Mouse (Mus musculus): ENCODE results near the gene Lce1e. TPM values are rescaled to one million over a fixed set of nuclear protein-coding genes. Genes with fewer than 3 reads are reported as not detected.
"Not testable (repeated sequence)": the region's sequence is repeated elsewhere in the genome, so short reads cannot be mapped to it uniquely, and the experiment has no call there.

The Lce1e gene
- not detected for total RNA-seq (2021)
- long read RNA-seq, experiment 1: 0 reads
- long read RNA-seq, experiment 2: 0 reads

DNA sequence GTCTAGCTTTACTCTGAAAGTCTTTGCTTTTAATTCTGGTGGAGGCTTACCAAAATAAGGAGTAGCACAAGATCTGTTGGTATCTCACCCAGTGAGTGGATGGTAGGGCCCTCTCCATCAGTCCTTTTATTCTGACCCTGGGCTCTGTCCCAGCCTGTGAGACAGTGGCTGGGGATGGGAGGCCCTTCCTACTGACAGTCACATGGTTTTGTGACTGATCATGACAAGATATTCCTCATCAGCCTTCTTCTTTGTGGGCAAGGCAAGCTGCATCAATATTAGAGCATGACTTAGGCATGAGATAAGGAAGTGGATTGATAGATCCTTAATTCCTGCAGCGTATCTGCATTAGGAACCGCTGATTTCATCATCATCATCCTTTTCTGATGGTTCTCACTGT, at the start of gene Lce1e:
Lce1e (minus strand) TSS at position 101 of the 400 bp plus-strand sequence.
- DNase-seq: no peak

DNA sequence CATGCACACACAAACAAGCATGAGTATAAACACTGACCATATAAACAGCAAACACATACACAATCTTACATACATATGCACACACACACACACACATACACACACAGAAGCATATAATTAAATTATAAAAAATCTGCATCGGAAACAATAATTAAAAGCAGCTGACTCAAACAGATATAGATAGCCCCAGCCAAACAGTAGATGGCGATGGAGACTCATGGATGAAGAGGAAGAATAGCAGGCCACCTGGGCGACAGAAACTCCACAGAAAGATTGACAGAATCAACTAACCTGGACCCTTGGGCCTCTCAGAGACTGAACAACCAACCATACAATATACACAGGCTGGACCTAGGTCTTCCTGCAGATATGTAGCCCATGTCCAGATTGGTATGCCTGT, 44.3 kb upstream of the Lce1e start:
- DNase-seq: no peak

DNA sequence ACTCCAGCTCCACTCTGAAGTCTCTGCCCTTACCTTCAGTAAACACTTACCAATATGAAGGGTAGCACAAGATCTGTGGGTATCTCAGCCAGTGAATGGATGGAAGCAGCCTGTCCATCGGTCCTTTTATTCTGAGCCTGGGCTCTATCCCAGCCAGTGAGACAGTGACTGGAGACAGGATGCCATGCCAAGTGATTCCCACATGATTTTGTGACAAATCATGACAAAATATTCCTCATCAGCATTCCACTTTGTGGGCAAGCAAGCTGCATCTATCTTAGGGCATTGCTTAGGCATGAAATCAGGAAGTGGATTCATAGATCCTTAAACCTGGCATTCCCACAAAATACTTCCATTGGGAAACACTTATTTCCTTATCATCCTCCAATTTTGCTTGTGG, 43.4 kb upstream of the Lce1e start, which contains the start of gene Lce1g:
Lce1g (minus strand) TSS at position 101 of the 400 bp plus-strand sequence.
- DNase-seq: no peak

DNA sequence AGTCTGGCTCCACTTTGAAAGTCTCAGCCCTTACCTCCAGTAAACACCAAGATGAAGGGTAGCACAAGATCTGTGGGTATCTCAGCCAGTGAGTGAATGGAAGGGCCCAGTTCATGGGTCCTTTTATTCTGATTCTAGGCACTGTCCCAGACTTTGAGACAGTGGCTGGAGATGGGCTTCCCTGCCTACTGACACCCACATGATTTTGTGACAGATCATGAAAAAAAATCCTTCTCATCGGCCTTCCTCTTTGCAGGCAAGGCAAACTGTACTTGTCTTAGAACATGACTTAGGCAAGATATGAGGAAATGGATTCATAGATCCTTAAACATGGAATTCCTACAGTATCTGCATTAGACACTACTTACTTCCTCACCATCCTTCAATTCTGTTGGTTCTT, 30.1 kb upstream of the Lce1e start, which contains the start of gene Gm38119:
Gm38119 (minus strand) TSS at position 101 of the 400 bp plus-strand sequence.
- no peak for DNase-seq

DNA sequence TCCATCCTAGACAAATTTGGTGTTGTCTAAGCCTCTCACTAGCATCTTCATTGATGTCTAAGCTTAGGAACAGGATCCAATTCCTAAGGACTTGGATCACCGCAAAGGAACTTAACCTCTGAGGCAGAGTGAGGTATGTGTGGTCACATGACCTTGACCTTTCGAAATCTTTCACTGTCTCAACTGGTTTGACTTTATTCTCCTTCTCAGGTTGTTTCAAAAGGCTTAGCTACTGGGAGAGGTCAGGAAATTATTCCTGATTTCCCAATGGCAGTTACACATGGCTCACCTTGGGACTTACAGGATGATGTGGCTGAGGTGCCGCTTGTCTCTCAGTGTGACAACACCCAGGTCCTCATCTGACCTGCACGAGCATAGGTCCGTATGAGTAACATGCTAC, 13.8 kb upstream of the Lce1e start:
- no peak for DNase-seq

DNA sequence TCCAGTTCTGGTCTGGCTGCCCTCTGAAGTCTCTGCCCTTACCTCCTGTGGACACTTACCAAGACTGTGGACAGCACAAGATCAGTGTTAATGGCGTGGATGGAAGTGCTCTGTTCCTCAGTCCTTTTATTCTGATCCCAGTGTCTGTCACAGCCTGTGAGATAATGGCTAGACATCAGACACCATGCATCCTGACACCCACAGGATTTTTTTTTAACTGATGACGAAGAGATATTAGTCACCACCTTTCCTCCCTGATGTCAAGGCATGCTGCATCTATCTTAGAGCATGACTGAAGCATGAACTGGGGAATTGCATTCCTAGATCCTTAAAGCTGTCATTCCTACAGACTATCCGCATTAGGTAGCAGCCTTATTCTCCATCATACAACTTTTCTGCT, 11.4 kb upstream of the Lce1e start, which contains the start of gene Lce1f:
Lce1f (minus strand) TSS at position 101 of the 400 bp plus-strand sequence.
- DNase-seq: no peak

DNA sequence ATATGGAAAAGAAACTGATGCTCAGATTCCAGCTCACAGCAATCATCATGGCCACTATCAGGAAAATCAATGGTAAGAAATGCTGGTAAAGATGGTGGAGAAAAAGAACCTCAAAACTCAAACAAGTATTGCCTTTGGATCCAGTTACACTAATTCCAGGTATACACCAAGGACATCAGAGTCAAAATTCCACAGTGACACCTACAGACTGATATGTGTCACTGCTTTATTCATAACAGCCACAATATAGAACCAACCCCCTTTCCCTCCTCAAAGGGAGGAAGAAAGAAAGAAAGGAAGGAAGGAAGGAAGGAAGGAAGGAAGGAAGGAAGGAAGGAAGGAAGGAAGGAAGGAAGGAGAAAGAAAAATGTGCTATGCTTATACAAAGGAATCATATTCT, 6.2 kb upstream of the Lce1e start:
- DNase-seq: no peak

DNA sequence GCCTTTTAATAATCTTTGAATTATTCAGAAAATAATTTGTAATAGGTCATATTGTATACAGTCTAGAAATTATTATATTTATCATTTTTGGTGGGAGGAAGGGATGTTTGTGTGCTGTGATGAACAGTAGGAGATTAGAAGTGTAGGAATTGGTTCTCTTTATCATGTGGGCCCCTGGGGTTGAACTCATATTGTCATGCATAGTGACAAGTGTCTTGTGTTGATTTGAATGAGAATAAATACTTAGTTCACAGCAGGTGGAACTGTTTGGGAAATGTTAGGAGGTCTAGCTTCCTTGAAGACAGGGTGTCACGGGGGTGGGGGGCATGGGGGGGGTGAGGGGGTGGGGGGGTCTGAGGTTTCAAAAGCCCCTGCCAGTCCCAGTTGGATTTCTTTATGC, 14.3 kb downstream of the Lce1e start:
- DNase-seq: no peak

DNA sequence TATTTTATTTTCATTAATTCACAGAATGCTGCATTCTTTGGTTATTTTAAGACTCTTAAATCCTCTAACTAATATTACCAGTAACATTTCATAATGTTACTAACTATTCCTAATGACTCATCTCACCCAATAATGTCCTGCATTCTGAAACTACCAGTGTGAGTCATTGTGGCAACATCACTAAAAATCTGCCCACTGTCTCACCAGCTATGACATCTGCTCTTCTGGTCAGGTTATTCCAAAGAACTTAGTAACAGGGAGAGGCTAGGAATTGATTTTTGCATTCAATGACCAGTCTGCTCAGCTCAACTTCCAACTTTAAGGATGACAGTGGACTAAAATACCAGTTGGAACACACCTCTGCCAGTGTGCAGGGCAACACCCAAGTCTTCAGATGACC, 17.2 kb downstream of the Lce1e start:
- DNase-seq: no peak

DNA sequence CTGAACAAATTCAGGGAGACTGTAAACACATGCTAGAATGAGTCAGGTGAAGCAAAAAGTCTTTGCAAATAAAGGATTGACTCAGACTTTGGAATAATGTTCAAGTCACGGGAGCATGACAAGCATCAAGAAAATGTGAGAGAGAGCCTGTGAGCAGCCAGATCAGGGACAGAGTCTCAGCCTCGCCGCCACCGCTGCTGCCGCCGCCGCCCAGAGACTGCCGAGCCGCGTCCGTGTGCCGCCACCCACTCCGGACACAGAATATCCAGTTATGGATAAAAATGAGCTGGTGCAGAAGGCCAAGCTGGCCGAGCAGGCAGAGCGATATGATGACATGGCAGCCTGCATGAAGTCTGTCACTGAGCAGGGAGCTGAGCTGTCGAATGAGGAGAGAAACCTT, 19.7 kb downstream of the Lce1e start:
- DNase-seq: not testable (repeated sequence)

DNA sequence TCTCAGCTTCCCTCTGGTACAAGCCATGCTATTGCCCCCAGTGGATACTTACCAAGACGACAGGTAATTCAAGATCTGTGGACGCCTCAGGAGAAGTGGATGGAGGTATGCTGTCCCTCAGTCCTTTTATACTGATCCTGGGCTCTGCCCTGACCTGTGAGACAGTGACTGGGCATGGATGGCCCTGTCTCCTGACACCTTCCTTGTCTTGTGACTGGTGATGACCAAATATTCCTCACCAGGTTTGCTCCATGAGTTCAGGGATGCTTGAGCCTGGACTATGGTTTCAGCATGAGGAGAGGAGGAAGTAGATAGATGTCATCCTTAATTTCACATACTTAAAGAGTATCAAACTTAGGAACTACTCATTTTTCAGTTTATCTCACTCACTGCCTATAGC, 21.8 kb downstream of the Lce1e start, which contains the start of gene Lce1d:
Lce1d (minus strand) TSS at position 101 of the 400 bp plus-strand sequence.
- no peak for DNase-seq

DNA sequence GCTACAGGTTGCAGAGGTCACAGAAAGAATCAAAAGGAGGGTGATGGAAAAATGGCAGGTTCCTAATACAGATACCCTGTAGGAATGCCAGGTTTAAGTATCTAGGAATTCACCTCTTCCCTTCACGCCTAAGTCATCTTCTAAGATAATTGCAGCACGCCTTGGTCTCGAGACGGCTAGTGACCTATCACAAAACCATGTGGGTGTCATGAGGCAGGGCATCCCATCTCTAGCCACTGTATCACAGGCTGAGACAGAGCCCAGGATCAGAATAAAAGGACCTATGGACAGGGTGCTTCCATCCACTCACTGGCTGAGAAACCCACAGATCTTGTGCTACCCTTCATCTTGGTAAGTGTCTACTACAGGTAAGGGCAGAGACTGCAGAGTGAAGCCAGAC, 29.9 kb downstream of the Lce1e start, which contains the start of gene Lce1c:
Lce1c (plus strand) TSS at position 301 of the 400 bp plus-strand sequence.
- DNase-seq: no peak

DNA sequence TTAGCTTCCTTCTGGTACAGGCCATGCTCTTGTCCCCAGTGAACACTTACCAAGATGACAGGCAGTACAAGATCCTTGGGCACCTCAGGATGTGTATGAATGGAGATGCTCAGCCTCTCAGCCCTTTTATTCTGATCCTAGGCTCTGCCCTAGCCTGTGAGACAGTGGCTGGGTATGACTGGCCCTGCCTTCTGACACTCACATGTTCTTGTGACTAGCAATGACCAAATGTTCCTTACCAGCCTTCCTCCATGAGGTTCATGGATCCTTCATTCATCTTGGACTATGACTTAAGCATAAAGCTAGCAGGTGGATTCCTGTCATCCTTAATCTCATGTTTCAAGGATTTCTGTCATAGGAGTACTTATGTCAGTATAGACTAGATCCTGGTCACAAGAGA, 38.7 kb downstream of the Lce1e start, which contains the start of gene Lce1a2:
Lce1a2 (minus strand) TSS at position 101 of the 400 bp plus-strand sequence.
- DNase-seq: no peak

Other genes with a start within 250 kb of the Lce1e start
- not detected for gene Sprr1a, start 223.2 kb downstream of the Lce1e start, total RNA-seq (2021)
- not detected for gene Sprr4, start 208.6 kb downstream of the Lce1e start, total RNA-seq (2021)
- not detected for gene 2310046K23Rik, start 174.6 kb downstream of the Lce1e start, total RNA-seq (2021)
- gene Ivl, start 135.3 kb downstream of the Lce1e start, total RNA-seq (2021): not detected
- gene Smcp, start 120.1 kb downstream of the Lce1e start, total RNA-seq (2021): not detected
- gene 2210017I01Rik, start 101.6 kb downstream of the Lce1e start, total RNA-seq (2021): not detected
- not detected for gene Lce6a, start 87.4 kb downstream of the Lce1e start, total RNA-seq (2021)
- not detected for gene Lce1a1, start 60.8 kb downstream of the Lce1e start, total RNA-seq (2021)
- gene Lce1b, start 52.1 kb downstream of the Lce1e start, total RNA-seq (2021): not detected
- not detected for gene Lce1a2, start 38.8 kb downstream of the Lce1e start, total RNA-seq (2021)
- not detected for gene Lce1c, start 29.8 kb downstream of the Lce1e start, total RNA-seq (2021)
- not detected for gene Lce1d, start 21.9 kb downstream of the Lce1e start, total RNA-seq (2021)
- gene Lce1f, start 11.3 kb upstream of the Lce1e start, total RNA-seq (2021): not detected
- gene Gm38119, start 30.0 kb upstream of the Lce1e start, total RNA-seq (2021): not detected
- not detected for gene Lce1g, start 43.3 kb upstream of the Lce1e start, total RNA-seq (2021)
- not detected for gene Lce1h, start 56.0 kb upstream of the Lce1e start, total RNA-seq (2021)
- not detected for gene Lce1i, start 69.8 kb upstream of the Lce1e start, total RNA-seq (2021)
- gene Lce1j, start 81.4 kb upstream of the Lce1e start, total RNA-seq (2021): not detected
- not detected for gene Lce1k, start 98.8 kb upstream of the Lce1e start, total RNA-seq (2021)
- not detected for gene Kprp, start 118.2 kb upstream of the Lce1e start, total RNA-seq (2021)
- not detected for gene Lce1l, start 142.2 kb upstream of the Lce1e start, total RNA-seq (2021)
- not detected for gene 2310050C09Rik, start 161.1 kb upstream of the Lce1e start, total RNA-seq (2021)
- not detected for gene Lce3a, start 217.2 kb upstream of the Lce1e start, total RNA-seq (2021)
- gene Lce3b, start 223.9 kb upstream of the Lce1e start, total RNA-seq (2021): not detected
- not detected for gene Lce3c, start 235.4 kb upstream of the Lce1e start, total RNA-seq (2021)
- gene Lce3d, start 248.3 kb upstream of the Lce1e start, total RNA-seq (2021): not detected